Mouse (Mus musculus): ENCODE measurements around the gene Gm9857. TPM values are rescaled to one million over a fixed set of nuclear protein-coding genes. Genes with fewer than 3 reads are reported as not detected.

Gm9857 gene
- polyA plus RNA-seq, 1 experiment from 2014 or later = not detected

- Histone ChIP-seq H3K9me3 (ENCODE audit: control insufficient read depth, low read length) (no peaks in the 10 kb centered on the region), H3K4me2 (ENCODE audit: low read depth, low read length) (no peak overlapping the region), H3K27me3 (replicated peaks; ENCODE audit: control insufficient read depth, insufficient read depth, low read length) (no peaks in the 10 kb centered on the region), H3K27ac (ENCODE audit: low read length) (no peak overlapping the region), H3K36me3 (ENCODE audit: control insufficient read depth, insufficient read depth, low read length) (no peaks in the 10 kb centered on the region), H3K4me1 (ENCODE audit: control insufficient read depth, insufficient read depth, low read length) (peaks cover 2% of the 10 kb centered on the region; the same call in 1 of the 2 replicates), H3K9ac (ENCODE audit: low read depth, low read length) (no peak overlapping the region), H3K4me3 (ENCODE audit: low read length) (no peak overlapping the region)
- ATAC-seq = 0 out of 2 replicates have a peak, but pooled peaks have one; percentile 57
- 84% methylated on average over 1 of the region's 1 CpGs for WGBS
Measured at GRCm38 (mm10) chr3:108892080-108892479, 48.2 kb downstream of the Gm9857 start.

Other genes with a start within 250 kb of the Gm9857 start
- 45.3 and 49.5 TPM in 2 replicates for gene Gpsm2, start 218.1 kb downstream of the Gm9857 start, polyA plus RNA-seq (2015; fragmentation: Nextera tagmentation; extraction: Ambion mirVana)
- 0.21 and 0.50 TPM in 2 replicates for gene Aknad1, start 200.8 kb downstream of the Gm9857 start, polyA plus RNA-seq (2015; fragmentation: Nextera tagmentation; extraction: Ambion mirVana)
- 49.6 and 52.1 TPM in 2 replicates for gene Stxbp3, start 99.9 kb downstream of the Gm9857 start, polyA plus RNA-seq (2015; fragmentation: Nextera tagmentation; extraction: Ambion mirVana)
- 0.11 and 0.47 TPM in 2 replicates for gene Fndc7, start 50.4 kb downstream of the Gm9857 start, polyA plus RNA-seq (2015; fragmentation: Nextera tagmentation; extraction: Ambion mirVana)
- 53.6 and 57.8 TPM in 2 replicates for gene Prpf38b, start 28.7 kb downstream of the Gm9857 start, polyA plus RNA-seq (2015; fragmentation: Nextera tagmentation; extraction: Ambion mirVana)
- gene Henmt1, start 572 bp downstream of the Gm9857 start, polyA plus RNA-seq (2015; fragmentation: Nextera tagmentation; extraction: Ambion mirVana) = 0.12 and 0.28 TPM in 2 replicates
- 4.2 TPM in 2 replicates for gene Fam102b, start 87.2 kb upstream of the Gm9857 start, polyA plus RNA-seq (2015; fragmentation: Nextera tagmentation; extraction: Ambion mirVana)
- gene Slc25a54, start 140.0 kb upstream of the Gm9857 start, polyA plus RNA-seq (2015; fragmentation: Nextera tagmentation; extraction: Ambion mirVana) = not detected in 2 replicates
- 33.0 and 34.0 TPM in 2 replicates for gene Slc25a24, start 182.7 kb upstream of the Gm9857 start, polyA plus RNA-seq (2015; fragmentation: Nextera tagmentation; extraction: Ambion mirVana)

All from intestine, embryonic 16.5 days (tissue).